ENCODE assay signal across 8 mouse cellular contexts in genomic region chr2:18872797-18873196, GRCm38 (mm10).
DNase-seq lines count a peak whose midpoint lies in the region; ATAC-seq and TF ChIP-seq lines count a peak whose summit lies in the region.
"Had no signal": no experiment of that assay in that cellular context is flagged by ENCODE, and none has a peak within 500 bp of the region (broad histone marks: within the 10 kb centered on the region; RNA-seq: fewer than 3 reads in every experiment).

No protein-coding gene starts in this region.

- WGBS in heart, postnatal 0 days = 2% methylated on average over 2 of the region's 2 CpGs
- 4% methylated on average over 2 of the region's 2 CpGs for WGBS in small intestine, adult 2 months

- H3K27ac ChIP-seq in heart, postnatal 0 days (ENCODE audit: low read depth) = no peak overlapping the region
- no peak overlapping the region for H3K27ac ChIP-seq in small intestine, adult 2 months (ENCODE audit: insufficient read depth, low read depth, low read length)
- H3K27ac ChIP-seq: midbrain, embryonic 12.5 days had no signal

- H3K9me3 ChIP-seq in heart, postnatal 0 days (replicated peaks; ENCODE audit: control insufficient read depth, low read length) = no peaks in the 10 kb centered on the region
- H3K9me3 ChIP-seq: midbrain, embryonic 12.5 days had no signal

- H3K36me3 ChIP-seq in heart, postnatal 0 days (replicated peaks; ENCODE audit: control insufficient read depth, insufficient read depth, low read length) = no peaks in the 10 kb centered on the region
- H3K36me3 ChIP-seq in small intestine, adult 2 months (ENCODE audit: control insufficient read depth, insufficient read depth, low read length) = no peaks in the 10 kb centered on the region
- H3K36me3 ChIP-seq: midbrain, embryonic 12.5 days had no signal

- no peak for TF ChIP-seq POLR2A in small intestine, adult 2 months (IDR thresholded peaks at IDR 0.05; ENCODE audit: low read depth, low read length)

- no peak overlapping the region for H3K4me3 ChIP-seq in heart, postnatal 0 days (ENCODE audit: low read depth, low read length)
- no peak overlapping the region for H3K4me3 ChIP-seq in small intestine, adult 2 months (ENCODE audit: low read depth, low read length)
- H3K4me3 ChIP-seq: midbrain, embryonic 12.5 days had no signal

- TF ChIP-seq EP300 in heart, postnatal 0 days (IDR thresholded peaks at IDR 0.05; ENCODE audit: low read depth) = no peak

- no peak for ATAC-seq in heart, postnatal 0 days (ENCODE audit: insufficient read depth, low read depth)

- TF ChIP-seq CTCF in heart, postnatal 0 days (IDR thresholded peaks at IDR 0.05; ENCODE audit: low read depth) = peak; percentile 83
- TF ChIP-seq CTCF in small intestine, adult 2 months (IDR thresholded peaks at IDR 0.05; ENCODE audit: extremely low read depth, insufficient read length, insufficient replicate concordance, low read depth, low read length) = peak; percentile 19; the same call in 1 of the 2 replicates

- DNase-seq in MN1 (ENCODE audit: low spot score) = peak; percentile 69
- DNase-seq in brain, adult 2 months (ENCODE audit: low read depth, low spot score) = peak; percentile 94
- peak; percentile 56 for DNase-seq in fibroblast of lung, adult 2 months (ENCODE audit: low read depth)
- peak; percentile 32 for DNase-seq in heart, postnatal 0 days (ENCODE audit: low spot score)
- peak; percentile 26 to 79 for DNase-seq in layer of hippocampus, adult 8-10 months (ENCODE audit: low spot score in 2 of 2)
- DNase-seq in lung, postnatal 10 days = peak; percentile 84

- H3K9ac ChIP-seq in heart, postnatal 0 days (replicated peaks; ENCODE audit: low read depth, low read length) = no peak overlapping the region
- H3K9ac ChIP-seq: midbrain, embryonic 12.5 days had no signal

- H3K4me2 ChIP-seq in heart, postnatal 0 days (ENCODE audit: low read depth, low read length) = no peak overlapping the region
- H3K4me2 ChIP-seq: midbrain, embryonic 12.5 days had no signal

- H3K27me3 ChIP-seq in heart, postnatal 0 days (ENCODE audit: control insufficient read depth, insufficient read depth, low read length) = no peaks in the 10 kb centered on the region
- H3K27me3 ChIP-seq in small intestine, adult 2 months (ENCODE audit: control insufficient read depth, insufficient read depth, low read length) = no peaks in the 10 kb centered on the region
- H3K27me3 ChIP-seq: midbrain, embryonic 12.5 days had no signal

- H3K4me1 ChIP-seq in heart, postnatal 0 days (ENCODE audit: control insufficient read depth, insufficient read depth) = no peaks in the 10 kb centered on the region
- H3K4me1 ChIP-seq in small intestine, adult 2 months (ENCODE audit: control insufficient read depth, insufficient read depth, insufficient read length, low read length) = no peaks in the 10 kb centered on the region
- H3K4me1 ChIP-seq: midbrain, embryonic 12.5 days had no signal

Comparison
In these comparisons a context has a peak if more than half of its experiments do, and no peak if none do; other contexts are left out.
1. DNase-seq: peak in every context shown above with its lines; median percentile 94 in brain, adult 2 months; 84 in lung, postnatal 10 days; 69 in MN1; 56 in fibroblast of lung, adult 2 months; 52 in layer of hippocampus, adult 8-10 months; 32 in heart, postnatal 0 days.